Mouse (Mus musculus) liver, embryonic 16.5 days (tissue): Measurements from ENCODE around the gene Ptpro. TPM values are rescaled to one million over a fixed set of nuclear protein-coding genes. Genes with fewer than 3 reads are reported as not detected.
A peak's percentile ranks its signal among the peaks of the same experiment; 100 is the strongest.

Source experiments
- ATAC-seq: fragments of 200-750 bp; cut with Nextera tagmentation; 2 replicates; pipeline ENCODE4 v1.8.0; 2017; ENCODE audit warnings: low read depth, mild to moderate bottlenecking, moderate number of reproducible peaks, moderate library complexity
- H3K27ac ChIP-seq: fragments of 300-500 bp; sonication (generic); 2 replicates; pipeline ENCODE4 v1.5.1; 2014; ENCODE audit warnings: mild to moderate bottlenecking, low read length
- H3K27me3 ChIP-seq: fragments of 300-500 bp; sonication (generic); 2 replicates; pipeline ENCODE4 v1.6.1; 2014; ENCODE audit warnings: low read depth, low read length, mixed read lengths; ENCODE audit not compliant: control insufficient read depth, insufficient read depth
- H3K36me3 ChIP-seq: fragments of 300-500 bp; sonication (generic); 2 replicates; pipeline ENCODE4 v1.6.1; 2014; ENCODE audit warnings: mild to moderate bottlenecking; ENCODE audit not compliant: control insufficient read depth, insufficient read depth
- H3K4me1 ChIP-seq: fragments of 300-500 bp; sonication (generic); 2 replicates; pipeline ENCODE4 v1.6.1; 2014; ENCODE audit warnings: low read depth, low read length, mixed read lengths; ENCODE audit not compliant: control insufficient read depth
- H3K4me2 ChIP-seq: fragments of 300-500 bp; sonication (generic); 2 replicates; pipeline ENCODE4 v1.6.1; 2014; ENCODE audit warnings: low read depth, low read length, mixed read lengths
- H3K4me3 ChIP-seq: fragments of 300-500 bp; sonication (generic); 2 replicates; pipeline ENCODE4 v1.5.1; 2014; ENCODE audit warnings: low read depth, mild to moderate bottlenecking, low read length
- H3K9ac ChIP-seq: fragments of 300-500 bp; sonication (generic); 2 replicates; pipeline ENCODE4 v1.6.1; 2014; ENCODE audit warnings: low read depth, low read length
- H3K9me3 ChIP-seq: fragments of 300-500 bp; sonication (generic); replicated peaks from 2 replicates; pipeline ENCODE4 v1.6.1; 2016; ENCODE audit warnings: low read length; ENCODE audit not compliant: control insufficient read depth
- WGBS: fragments of 180-500 bp; shearing (Covaris S2); extraction: QIAGEN DNeasy Blood & Tissue Kit; methylation state at CpG from one replicate; pipeline ENCODE4 v1.1.7; 2014; ENCODE audit not compliant: insufficient replicate concordance; 5-methylcytosine and 5-hydroxymethylcytosine counted together
- polyA plus RNA-seq: library from polyadenylated mRNA; unstranded; fragments of >200 nt; fragmentation: Nextera tagmentation; extraction: Ambion mirVana; gene quantifications from 2 replicates; pipeline ENCODE4 v1.2.1, GENCODE M21; 2015

Ptpro gene
- polyA plus RNA-seq, 1 experiment from 2014 or later: 1.3 TPM

DNA sequence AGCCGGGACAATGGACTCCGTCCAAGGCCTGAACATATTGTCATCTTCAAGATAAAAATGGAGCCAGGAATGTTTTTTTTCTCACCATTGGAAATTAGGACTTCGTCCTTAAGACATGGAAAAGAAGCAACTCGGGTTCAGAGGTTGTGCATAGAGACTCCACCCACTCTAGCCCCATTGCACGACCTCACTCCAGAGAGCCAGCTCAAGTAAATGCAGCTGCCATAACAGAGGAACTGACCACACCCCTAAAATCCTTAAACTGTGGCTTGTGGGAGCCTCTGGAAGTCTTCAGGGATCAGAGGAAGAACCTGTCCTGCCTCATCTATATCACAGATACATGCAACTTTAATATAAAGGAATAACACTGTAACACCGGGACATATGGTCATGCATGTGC lies 246.7 kb downstream of the Ptpro start:
- H3K4me3 ChIP-seq: no peak overlapping the region
- WGBS: 54% methylated on average over 6 of the region's 6 CpGs
- no peaks in the 10 kb centered on the region for H3K4me1 ChIP-seq
- no peaks in the 10 kb centered on the region for H3K27me3 ChIP-seq
- no peak overlapping the region for H3K4me2 ChIP-seq
- no peak overlapping the region for H3K27ac ChIP-seq
- no peaks in the 10 kb centered on the region for H3K9me3 ChIP-seq
- ATAC-seq: no peak
- no peaks in the 10 kb centered on the region for H3K36me3 ChIP-seq
- no peak overlapping the region for H3K9ac ChIP-seq

DNA sequence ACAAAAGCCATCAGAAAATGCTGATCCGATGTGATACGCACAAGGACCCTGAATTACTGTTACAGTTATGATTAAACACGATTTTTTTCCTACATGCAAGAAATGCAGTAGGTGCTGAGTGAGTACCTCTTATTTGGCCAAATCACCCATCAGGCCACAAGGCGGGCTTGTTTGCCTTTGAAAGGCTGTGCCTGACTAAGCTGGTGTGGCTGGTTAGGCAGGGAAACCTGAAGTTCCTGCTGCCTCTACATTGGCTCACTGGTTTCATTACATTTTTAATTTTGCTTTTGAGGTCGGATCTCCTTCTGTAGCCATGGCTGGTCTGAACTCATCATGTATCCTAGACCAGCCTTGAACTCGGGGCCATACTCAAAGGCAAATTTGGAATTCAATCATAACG lies 250.9 kb downstream of the Ptpro start:
- no peak overlapping the region for H3K9ac ChIP-seq
- no peaks in the 10 kb centered on the region for H3K27me3 ChIP-seq
- no peak overlapping the region for H3K4me3 ChIP-seq
- no peaks in the 10 kb centered on the region for H3K36me3 ChIP-seq
- ATAC-seq: no peak
- H3K4me2 ChIP-seq: no peak overlapping the region
- no peaks in the 10 kb centered on the region for H3K9me3 ChIP-seq
- H3K27ac ChIP-seq: no peak overlapping the region
- no peaks in the 10 kb centered on the region for H3K4me1 ChIP-seq
- WGBS: 69% methylated on average over 7 of the region's 7 CpGs

- Histone ChIP-seq H3K36me3 (no peaks in the 10 kb centered on the region), H3K9me3 (no peaks in the 10 kb centered on the region), H3K4me1 (no peaks in the 10 kb centered on the region), H3K4me3 (no peak overlapping the region), H3K27ac (no peak overlapping the region), H3K27me3 (no peaks in the 10 kb centered on the region), H3K4me2 (no peak overlapping the region), H3K9ac (no peak overlapping the region)
- no peak for ATAC-seq
- WGBS: 62% methylated on average over 8 of the region's 8 CpGs
Observed at GRCm38 (mm10) chr6:137503462-137503861, 251.3 kb downstream of the Ptpro start.

DNA sequence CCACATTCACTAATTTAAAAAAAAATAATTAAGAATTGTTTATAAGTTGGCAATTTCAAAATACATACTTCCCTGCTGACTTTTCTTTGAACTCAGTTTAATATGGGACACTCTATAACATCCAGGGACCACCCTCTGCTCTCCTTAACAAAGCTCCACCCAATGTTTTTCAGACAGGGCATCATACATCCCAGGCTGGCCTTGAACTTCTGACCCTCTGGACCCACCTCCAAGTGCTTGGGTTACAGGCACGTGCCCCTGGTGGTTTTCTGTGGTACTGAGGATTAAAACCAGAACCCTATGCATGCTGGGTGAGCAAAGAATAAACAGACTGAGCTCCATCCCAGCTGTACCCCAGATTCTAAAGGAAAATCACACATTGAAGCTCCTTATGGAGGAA lies 251.9 kb downstream of the Ptpro start:
- no peaks in the 10 kb centered on the region for H3K36me3 ChIP-seq
- no peaks in the 10 kb centered on the region for H3K27me3 ChIP-seq
- H3K4me3 ChIP-seq: no peak overlapping the region
- H3K4me1 ChIP-seq: no peaks in the 10 kb centered on the region
- no peak for ATAC-seq
- H3K27ac ChIP-seq: no peak overlapping the region
- 21% methylated on average over 1 of the region's 1 CpGs for WGBS
- no peak overlapping the region for H3K9ac ChIP-seq
- no peak overlapping the region for H3K4me2 ChIP-seq
- H3K9me3 ChIP-seq: no peaks in the 10 kb centered on the region

DNA sequence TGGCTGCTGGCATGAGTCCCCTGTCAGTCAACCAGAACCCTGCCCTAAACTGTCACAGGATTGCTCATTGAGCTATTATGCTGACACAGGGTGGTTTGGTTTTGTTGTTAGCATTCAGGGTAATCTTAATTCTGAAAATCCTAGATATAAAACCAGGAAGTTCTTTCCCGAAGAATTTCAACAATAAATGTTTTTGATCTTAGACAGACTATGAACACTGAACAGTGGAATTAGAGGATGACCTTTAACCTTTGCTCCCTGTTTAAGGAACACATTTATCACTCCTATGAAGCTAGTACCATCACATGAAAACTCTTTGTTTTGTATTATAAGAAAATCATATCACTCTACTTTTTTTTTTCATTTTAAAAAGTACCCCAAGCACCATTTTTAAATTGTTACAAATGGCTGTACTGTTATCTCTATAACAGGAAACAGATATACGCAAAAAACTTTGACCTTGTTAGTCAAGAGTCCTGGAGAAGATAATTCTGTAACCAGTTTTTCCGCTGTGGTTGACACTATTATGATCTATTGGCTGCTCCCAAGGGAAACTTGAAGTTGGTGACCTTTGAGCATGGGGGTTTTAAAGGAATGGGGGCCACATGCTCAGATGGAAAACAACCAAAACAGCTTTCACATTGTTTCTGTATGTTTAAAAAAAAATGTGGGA lies 253.6 kb downstream of the Ptpro start:
- 31% methylated on average over 3 of the region's 3 CpGs for WGBS
- Histone ChIP-seq H3K9ac (no peak overlapping the region), H3K27me3 (no peaks in the 10 kb centered on the region), H3K4me2 (no peak overlapping the region), H3K27ac (no peak overlapping the region), H3K4me1 (no peaks in the 10 kb centered on the region), H3K9me3 (no peaks in the 10 kb centered on the region), H3K36me3 (no peaks in the 10 kb centered on the region), H3K4me3 (no peak overlapping the region)
- no peak for ATAC-seq

- WGBS: 75% methylated on average over 7 of the region's 7 CpGs
- Histone ChIP-seq H3K27ac (no peak overlapping the region), H3K36me3 (no peaks in the 10 kb centered on the region), H3K4me1 (no peaks in the 10 kb centered on the region), H3K9ac (no peak overlapping the region), H3K4me2 (no peak overlapping the region), H3K4me3 (no peak overlapping the region), H3K9me3 (no peaks in the 10 kb centered on the region), H3K27me3 (no peaks in the 10 kb centered on the region)
- no peak for ATAC-seq
Observed at GRCm38 (mm10) chr6:137506563-137506962, 254.4 kb downstream of the Ptpro start.

- 85% methylated on average over 19 of the region's 19 CpGs for WGBS
- H3K4me1 ChIP-seq: no peaks in the 10 kb centered on the region
- H3K36me3 ChIP-seq: no peaks in the 10 kb centered on the region
- H3K4me2 ChIP-seq: no peak overlapping the region
- no peaks in the 10 kb centered on the region for H3K27me3 ChIP-seq
- H3K27ac ChIP-seq: no peak overlapping the region
- no peak for ATAC-seq
- no peak overlapping the region for H3K4me3 ChIP-seq
- no peak overlapping the region for H3K9ac ChIP-seq
- H3K9me3 ChIP-seq: no peaks in the 10 kb centered on the region
Observed at GRCm38 (mm10) chr6:137508936-137509335, 256.8 kb downstream of the Ptpro start.

DNA sequence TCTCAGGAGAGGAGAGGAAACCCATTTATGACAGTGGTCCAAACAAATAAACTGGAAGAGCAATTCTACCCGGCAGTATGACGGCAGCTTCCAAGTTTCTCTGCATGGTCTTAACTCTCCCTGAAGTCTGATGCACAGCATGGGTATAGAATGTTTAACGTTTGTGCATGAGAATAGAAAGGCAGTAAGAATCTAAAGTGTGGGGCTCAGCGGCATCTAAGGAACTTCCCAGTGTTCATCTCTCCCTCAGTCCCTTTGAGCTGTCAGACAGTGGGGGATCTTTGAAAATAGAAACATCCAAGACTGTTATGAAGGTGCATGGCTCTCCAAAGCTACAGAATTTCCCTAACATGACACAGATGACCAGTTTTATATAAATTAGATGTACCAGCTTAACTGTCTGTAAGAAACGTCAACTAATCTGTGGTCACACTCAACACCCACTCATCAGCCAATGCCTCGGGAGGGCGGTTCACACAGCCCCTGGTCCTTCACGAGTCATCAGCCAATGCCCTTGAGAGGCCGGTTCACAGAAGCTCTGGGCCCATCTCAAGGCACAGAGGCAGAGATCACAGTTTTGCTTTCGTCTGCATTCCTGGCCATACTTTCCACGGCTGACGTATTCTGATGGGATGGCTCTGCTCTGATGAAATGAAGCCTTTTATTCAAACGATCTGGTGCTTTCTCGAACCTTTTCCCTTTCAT lies 257.4 kb downstream of the Ptpro start:
- Histone ChIP-seq H3K27ac (no peak overlapping the region), H3K4me2 (no peak overlapping the region), H3K4me3 (no peak overlapping the region), H3K36me3 (no peaks in the 10 kb centered on the region), H3K9ac (no peak overlapping the region), H3K9me3 (no peaks in the 10 kb centered on the region), H3K27me3 (no peaks in the 10 kb centered on the region), H3K4me1 (no peaks in the 10 kb centered on the region)
- no peak for ATAC-seq
- WGBS: 69% methylated on average over 14 of the region's 14 CpGs

DNA sequence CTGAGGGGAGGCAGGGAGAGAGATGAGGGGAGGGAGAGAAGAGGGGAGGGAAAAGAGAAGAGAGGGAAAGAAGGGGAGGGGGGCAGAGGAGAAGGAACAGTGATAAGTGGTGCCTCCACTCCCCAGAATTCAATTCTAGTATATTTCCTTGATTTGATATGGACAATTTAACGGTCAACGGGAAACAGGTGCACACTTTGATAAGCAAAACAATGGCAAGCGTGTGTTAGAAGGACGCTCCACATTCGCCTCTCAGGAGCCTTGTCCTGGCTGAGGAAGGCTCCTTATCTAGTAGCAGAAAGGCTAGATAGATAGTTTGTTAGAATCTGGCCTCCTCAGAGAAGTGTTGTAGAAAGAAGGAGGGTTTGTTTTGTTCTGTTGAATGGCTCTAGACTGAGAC lies 260.6 kb downstream of the Ptpro start:
- peak; percentile 59 for ATAC-seq
- Histone ChIP-seq H3K4me3 (no peak overlapping the region), H3K27me3 (no peaks in the 10 kb centered on the region), H3K9ac (no peak overlapping the region), H3K27ac (no peak overlapping the region), H3K4me2 (no peak overlapping the region), H3K36me3 (no peaks in the 10 kb centered on the region), H3K9me3 (no peaks in the 10 kb centered on the region), H3K4me1 (no peaks in the 10 kb centered on the region)
- WGBS: 12% methylated on average over 5 of the region's 5 CpGs
